Mouse (Mus musculus) adrenal gland, postnatal 4 days (tissue): ENCODE results near the gene Shc3. TPM values are rescaled to one million over a fixed set of nuclear protein-coding genes. Genes with fewer than 3 reads are reported as not detected.

ENCODE experiments used
- DNase-seq, 2 experiments: peaks; one replicate each; pipeline ENCODE4 v3.0.0; 2021 to 2022; ENCODE audit warnings: low spot score in 2 of 2, mixed read lengths in 2 of 2
- total RNA-seq, 2 experiments: library from RNA; stranded (reverse); gene quantifications; 2 replicates each; pipeline ENCODE4 v1.2.3; 2021

The Shc3 gene
- total RNA-seq, 2 experiments from 2014 or later: 3.1 to 4.0 TPM

- DNase-seq: no peak
Measured at GRCm38 (mm10) chr13:51387908-51388307, 181.3 kb downstream of the Shc3 start.

GRCm38 (mm10) chr13:51384899-51385298 lies 184.3 kb downstream of the Shc3 start:
- no peak for DNase-seq

GRCm38 (mm10) chr13:51381498-51381897 lies 187.7 kb downstream of the Shc3 start:
- DNase-seq: no peak

Other genes starting within 250 kb of the Shc3 start
- 10 to 100 TPM; 23.6 to 26.5 TPM for gene S1pr3, start 160.8 kb downstream of the Shc3 start, total RNA-seq
- 10 to 100 TPM; 49.0 to 49.5 TPM for gene Cks2, start 75.8 kb upstream of the Shc3 start, total RNA-seq
- gene Secisbp2, start 82.3 kb upstream of the Shc3 start, total RNA-seq: 10 to 100 TPM; 23.4 to 32.4 TPM
- gene Sema4d, start 224.3 kb upstream of the Shc3 start, total RNA-seq: 10 to 100 TPM; 22.0 to 30.9 TPM